Comparison of ENCODE assay signal across 17 mouse cellular contexts in the genomic region with DNA sequence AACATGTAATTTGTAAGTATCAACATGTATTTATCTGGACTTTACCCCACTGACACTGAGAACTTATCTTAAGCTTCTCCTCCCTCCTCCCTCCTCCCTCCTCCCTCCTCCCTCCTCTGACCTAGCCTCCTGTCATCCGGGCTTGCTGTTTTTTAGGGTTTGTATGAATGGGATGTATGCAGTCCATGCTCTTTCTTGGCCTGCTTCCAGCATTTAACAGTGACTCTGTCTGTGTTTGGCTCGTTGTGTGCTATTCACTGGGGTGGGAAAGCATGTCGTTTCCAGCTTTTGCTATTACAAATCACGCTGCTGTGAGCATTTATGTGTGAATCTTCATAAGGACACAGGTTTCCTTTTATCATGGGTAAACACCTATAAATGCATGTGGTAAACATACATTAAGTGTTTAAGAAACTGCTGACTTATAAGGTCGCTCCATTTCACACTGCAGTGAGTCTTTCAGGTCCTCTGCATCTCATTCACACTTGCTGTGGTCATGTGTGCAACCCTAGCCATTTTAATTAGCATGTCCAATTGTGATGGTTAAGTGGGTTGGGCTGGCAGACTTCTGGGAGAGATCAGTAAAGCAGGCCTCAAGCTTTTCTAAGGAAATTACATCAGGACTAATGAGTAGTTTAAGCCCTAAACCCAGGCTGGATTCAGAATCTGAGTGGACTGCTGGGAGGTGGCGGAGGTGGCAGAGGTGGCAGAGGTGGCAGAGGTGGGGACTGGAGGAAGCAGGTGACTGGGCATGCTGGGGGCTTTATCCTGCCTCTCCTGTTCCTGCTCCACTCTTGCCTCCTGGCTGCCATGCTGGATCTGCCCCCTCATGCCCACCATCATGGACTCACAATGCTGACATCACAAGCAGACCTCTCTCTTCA.
DNase-seq lines count a peak whose midpoint lies in the region; ATAC-seq lines count a peak whose summit lies in the region.
"Had no signal": no experiment of that assay in that cellular context is flagged by ENCODE, and none has a peak within 500 bp of the region (broad histone marks: within the 10 kb centered on the region; RNA-seq: fewer than 3 reads in every experiment).

No protein-coding gene starts in this region.

- no peak for DNase-seq in embryonic facial prominence, embryonic 10.5 days (ENCODE audit: low spot score)
- DNase-seq in midbrain, embryonic 14.5 days, result peak; percentile 55
- DNase-seq in midbrain, embryonic 11.5 days (ENCODE audit: low spot score, missing footprints), result no peak
- DNase-seq in urinary bladder, adult 18-20 months (ENCODE audit: low spot score in 2 of 2), result no peak
- DNase-seq: cerebellum, adult 2 months; embryo, embryonic 11 days; kidney, postnatal 36 days; lung, postnatal 4 days; thymus, postnatal 25 days had no signal

- H3K27me3 ChIP-seq in embryonic facial prominence, embryonic 13.5 days, result no peaks in the 10 kb centered on the region
- no peaks in the 10 kb centered on the region for H3K27me3 ChIP-seq in embryonic facial prominence, embryonic 10.5 days (replicated peaks; ENCODE audit: low read depth, poor library complexity, severe bottlenecking)
- H3K27me3 ChIP-seq in midbrain, embryonic 14.5 days (ENCODE audit: control insufficient read depth, insufficient read depth, low read length), result no peaks in the 10 kb centered on the region
- no peaks in the 10 kb centered on the region for H3K27me3 ChIP-seq in midbrain, embryonic 11.5 days (ENCODE audit: control insufficient read depth, insufficient read depth, low read length)
- no peaks in the 10 kb centered on the region for H3K27me3 ChIP-seq in hindbrain, embryonic 13.5 days
- H3K27me3 ChIP-seq in neural tube, embryonic 13.5 days, result no peaks in the 10 kb centered on the region
- H3K27me3 ChIP-seq: Patski had no signal

- no peak overlapping the region for H3K4me3 ChIP-seq in embryonic facial prominence, embryonic 13.5 days
- H3K4me3 ChIP-seq in embryonic facial prominence, embryonic 10.5 days, result no peak overlapping the region
- no peak overlapping the region for H3K4me3 ChIP-seq in midbrain, embryonic 14.5 days (replicated peaks; ENCODE audit: low read depth, low read length)
- H3K4me3 ChIP-seq in midbrain, embryonic 11.5 days (ENCODE audit: low read depth, low read length), result no peak overlapping the region
- H3K4me3 ChIP-seq in hindbrain, embryonic 13.5 days, result no peak overlapping the region
- H3K4me3 ChIP-seq in neural tube, embryonic 13.5 days, result no peak overlapping the region

- WGBS in embryonic facial prominence, embryonic 13.5 days, result 44% methylated on average over 6 of the region's 6 CpGs
- WGBS in embryonic facial prominence, embryonic 10.5 days, result 75% methylated on average over 6 of the region's 6 CpGs
- 38% methylated on average over 6 of the region's 6 CpGs for WGBS in midbrain, embryonic 14.5 days
- WGBS in midbrain, embryonic 11.5 days, result 72% methylated on average over 6 of the region's 6 CpGs
- WGBS in hindbrain, embryonic 13.5 days, result 47% methylated on average over 6 of the region's 6 CpGs
- WGBS in neural tube, embryonic 13.5 days, result 38% methylated on average over 6 of the region's 6 CpGs

- ATAC-seq in embryonic facial prominence, embryonic 13.5 days (ENCODE audit: insufficient number of reproducible peaks, insufficient read depth, low FRiP score, low TSS enrichment, low read depth), result no peak
- peak; percentile 55; the same call in 1 of the 2 replicates for ATAC-seq in midbrain, embryonic 14.5 days (ENCODE audit: low FRiP score, low TSS enrichment)
- no peak for ATAC-seq in midbrain, embryonic 11.5 days (ENCODE audit: low FRiP score)
- peak; percentile 65; the same call in 1 of the 2 replicates for ATAC-seq in hindbrain, embryonic 13.5 days (ENCODE audit: low FRiP score)
- ATAC-seq in neural tube, embryonic 13.5 days (ENCODE audit: low read depth), result peak; percentile 82
- ATAC-seq in inflammation-experienced regulatory T-cells, adult 6 months, result no peak
- ATAC-seq: intestine, embryonic 16.5 days; Patski had no signal

- peaks cover 4% of the 10 kb centered on the region; the same call in 1 of the 2 replicates for H3K9me3 ChIP-seq in embryonic facial prominence, embryonic 13.5 days
- H3K9me3 ChIP-seq in embryonic facial prominence, embryonic 10.5 days, result peaks cover 7% of the 10 kb centered on the region; the same call in 1 of the 2 replicates
- H3K9me3 ChIP-seq in midbrain, embryonic 14.5 days (ENCODE audit: control insufficient read depth, low read length), result no peaks in the 10 kb centered on the region; the same call in 1 of the 2 replicates
- H3K9me3 ChIP-seq in midbrain, embryonic 11.5 days (ENCODE audit: control insufficient read depth, low read length), result peaks cover 2% of the 10 kb centered on the region; the same call in 1 of the 2 replicates
- peaks cover 6% of the 10 kb centered on the region for H3K9me3 ChIP-seq in hindbrain, embryonic 13.5 days
- H3K9me3 ChIP-seq in neural tube, embryonic 13.5 days, result no peaks in the 10 kb centered on the region

- H3K4me1 ChIP-seq in embryonic facial prominence, embryonic 13.5 days, result peaks cover 12% of the 10 kb centered on the region
- peaks cover 8% of the 10 kb centered on the region for H3K4me1 ChIP-seq in embryonic facial prominence, embryonic 10.5 days
- H3K4me1 ChIP-seq in midbrain, embryonic 14.5 days (ENCODE audit: control insufficient read depth, insufficient read depth, low read length), result no peaks in the 10 kb centered on the region
- no peaks in the 10 kb centered on the region; the same call in 1 of the 2 replicates for H3K4me1 ChIP-seq in midbrain, embryonic 11.5 days (ENCODE audit: control insufficient read depth, insufficient read depth, low read length)
- H3K4me1 ChIP-seq in hindbrain, embryonic 13.5 days (replicated peaks), result peaks cover 10% of the 10 kb centered on the region
- peaks cover 11% of the 10 kb centered on the region for H3K4me1 ChIP-seq in neural tube, embryonic 13.5 days (replicated peaks)

- no peak overlapping the region for H3K9ac ChIP-seq in embryonic facial prominence, embryonic 13.5 days
- H3K9ac ChIP-seq in midbrain, embryonic 14.5 days (replicated peaks; ENCODE audit: low read length), result no peak overlapping the region
- no peak overlapping the region for H3K9ac ChIP-seq in midbrain, embryonic 11.5 days (ENCODE audit: low read length)
- no peak overlapping the region for H3K9ac ChIP-seq in hindbrain, embryonic 13.5 days
- H3K9ac ChIP-seq in neural tube, embryonic 13.5 days, result no peak overlapping the region
- H3K9ac ChIP-seq: liver, embryonic 14.5 days had no signal

- H3K36me3 ChIP-seq in embryonic facial prominence, embryonic 13.5 days, result peaks cover 25% of the 10 kb centered on the region
- H3K36me3 ChIP-seq in embryonic facial prominence, embryonic 10.5 days (replicated peaks), result peaks cover 21% of the 10 kb centered on the region
- peaks cover 28% of the 10 kb centered on the region for H3K36me3 ChIP-seq in midbrain, embryonic 14.5 days (ENCODE audit: control insufficient read depth, insufficient read depth, low read length)
- H3K36me3 ChIP-seq in midbrain, embryonic 11.5 days (ENCODE audit: control insufficient read depth, insufficient read depth, low read length), result peaks cover 3% of the 10 kb centered on the region; the same call in 1 of the 2 replicates
- peaks cover 38% of the 10 kb centered on the region for H3K36me3 ChIP-seq in hindbrain, embryonic 13.5 days
- peaks cover 37% of the 10 kb centered on the region for H3K36me3 ChIP-seq in neural tube, embryonic 13.5 days

- no peak overlapping the region for H3K4me2 ChIP-seq in embryonic facial prominence, embryonic 13.5 days
- no peak overlapping the region for H3K4me2 ChIP-seq in midbrain, embryonic 14.5 days (ENCODE audit: low read length)
- H3K4me2 ChIP-seq in midbrain, embryonic 11.5 days, result no peak overlapping the region
- H3K4me2 ChIP-seq in hindbrain, embryonic 13.5 days, result no peak overlapping the region
- H3K4me2 ChIP-seq in neural tube, embryonic 13.5 days, result no peak overlapping the region

- H3K27ac ChIP-seq in embryonic facial prominence, embryonic 13.5 days, result peak overlapping the region; percentile 60
- H3K27ac ChIP-seq in embryonic facial prominence, embryonic 10.5 days (replicated peaks), result no peak overlapping the region
- 0 out of 2 replicates have a peak overlapping the region, but pooled peaks have one; percentile 28 for H3K27ac ChIP-seq in midbrain, embryonic 14.5 days (replicated peaks; ENCODE audit: low read depth, low read length)
- no peak overlapping the region for H3K27ac ChIP-seq in midbrain, embryonic 11.5 days (ENCODE audit: low read depth, low read length)
- H3K27ac ChIP-seq in hindbrain, embryonic 13.5 days, result peak overlapping the region; percentile 3
- H3K27ac ChIP-seq in neural tube, embryonic 13.5 days (replicated peaks), result no peak overlapping the region
- H3K27ac ChIP-seq: liver, embryonic 14.5 days; stomach, postnatal 0 days had no signal

Comparison
In these comparisons a context has a peak if more than half of its experiments do, and no peak if none do; other contexts are left out.
1. ATAC-seq: peak in midbrain, embryonic 14.5 days (single experiment), hindbrain, embryonic 13.5 days (single experiment) and neural tube, embryonic 13.5 days (single experiment); none in embryonic facial prominence, embryonic 13.5 days (single experiment), midbrain, embryonic 11.5 days (single experiment) and inflammation-experienced regulatory T-cells, adult 6 months (single experiment).
2. H3K27ac ChIP-seq: peak in embryonic facial prominence, embryonic 13.5 days (single experiment), midbrain, embryonic 14.5 days (single experiment) and hindbrain, embryonic 13.5 days (single experiment); none in embryonic facial prominence, embryonic 10.5 days (single experiment), midbrain, embryonic 11.5 days (single experiment) and neural tube, embryonic 13.5 days (single experiment).